Mouse (Mus musculus) intestine, postnatal 0 days (tissue): Measurements from ENCODE around the gene Golga5. TPM values are rescaled to one million over a fixed set of nuclear protein-coding genes. Genes with fewer than 3 reads are reported as not detected.
A peak's percentile ranks its signal among the peaks of the same experiment; 100 is the strongest.

ENCODE experiments used
- ATAC-seq: fragments of 200-750 bp; cut with Nextera tagmentation; 2 replicates; pipeline ENCODE4 v1.8.0; 2017; ENCODE audit warnings: mild to moderate bottlenecking, moderate TSS enrichment, moderate library complexity
- H3K27ac ChIP-seq: fragments of 300-500 bp; sonication (generic); 2 replicates; pipeline ENCODE4 v1.5.1; 2014; ENCODE audit warnings: mild to moderate bottlenecking, low read depth, low read length, moderate library complexity
- H3K27me3 ChIP-seq: fragments of 300-500 bp; sonication (generic); replicated peaks from 2 replicates; pipeline ENCODE4 v1.6.1; 2014; ENCODE audit warnings: low read length, mixed read lengths; ENCODE audit not compliant: control insufficient read depth, insufficient read depth
- H3K36me3 ChIP-seq: fragments of 300-500 bp; sonication (generic); 2 replicates; pipeline ENCODE4 v1.6.1; 2014; ENCODE audit warnings: mild to moderate bottlenecking, moderate library complexity; ENCODE audit not compliant: control insufficient read depth, insufficient read depth
- H3K4me1 ChIP-seq: fragments of 300-500 bp; sonication (generic); replicated peaks from 2 replicates; pipeline ENCODE4 v1.6.1; 2014; ENCODE audit warnings: antibody characterized with exemption, low read length, mixed read lengths; ENCODE audit not compliant: control insufficient read depth, insufficient read depth
- H3K4me2 ChIP-seq: fragments of 300-500 bp; sonication (generic); replicated peaks from 2 replicates; pipeline ENCODE4 v1.6.1; 2014; ENCODE audit warnings: low read depth, mild to moderate bottlenecking, moderate library complexity
- H3K4me3 ChIP-seq: fragments of 300-500 bp; sonication (generic); 2 replicates; pipeline ENCODE4 v1.5.1; 2014; ENCODE audit warnings: low read depth, low read length
- H3K9ac ChIP-seq: fragments of 300-500 bp; sonication (generic); 2 replicates; pipeline ENCODE4 v1.6.1; 2014; ENCODE audit warnings: mild to moderate bottlenecking, low read depth, low read length
- H3K9me3 ChIP-seq: fragments of 300-500 bp; sonication (generic); 2 replicates; pipeline ENCODE4 v1.6.1; 2016; ENCODE audit warnings: mixed run types; ENCODE audit not compliant: control insufficient read depth
- CTCF ChIP-seq: sonication (generic); IDR thresholded peaks from 2 replicates; pipeline ENCODE4 v1.5.1; 2016; ENCODE audit warnings: low read depth, mild to moderate bottlenecking, control low read depth, antibody characterized with exemption, moderate library complexity
- WGBS: fragments of 180-500 bp; shearing (Covaris S2); extraction: QIAGEN DNeasy Blood & Tissue Kit; methylation state at CpG from one replicate; pipeline ENCODE4 v1.1.7; 2014; 5-methylcytosine and 5-hydroxymethylcytosine counted together
- polyA plus RNA-seq: library from polyadenylated mRNA; unstranded; fragments of >200 nt; fragmentation: Nextera tagmentation; extraction: Ambion mirVana; gene quantifications from 2 replicates; pipeline ENCODE4 v1.2.1, GENCODE M21; 2015

The Golga5 gene
- 36.1 and 36.7 TPM in 2 replicates for polyA plus RNA-seq

- ATAC-seq, result peak; percentile 99
- Histone ChIP-seq H3K4me3 (peak within 1 kb of the TSS; percentile 98), H3K27ac (peak within 1 kb of the TSS; percentile 94), H3K27me3 (no peaks in the 10 kb centered on the region), H3K4me1 (no peaks in the 10 kb centered on the region), H3K4me2 (peak within 1 kb of the TSS; percentile 82), H3K9ac (peak within 1 kb of the TSS; percentile 87), H3K36me3 (peaks cover 18% of the 10 kb centered on the region), H3K9me3 (no peaks in the 10 kb centered on the region)
- WGBS, result under 1% methylated on average over 63 of the region's 86 CpGs
- TF ChIP-seq CTCF, result no peak
These were observed at the start of gene Golga5 for GRCm38 (mm10) chr12:102468894-102469764. Gene Golga5, plus strand, starts transcription at chr12:102469135.

- no peak for ATAC-seq
- Histone ChIP-seq H3K27me3 (no peaks in the 10 kb centered on the region), H3K4me2 (no peak overlapping the region), H3K27ac (no peak overlapping the region), H3K9me3 (no peaks in the 10 kb centered on the region), H3K4me1 (0 out of 2 replicates have a peak, but pooled peaks cover 3% of the 10 kb centered on the region), H3K36me3 (no peaks in the 10 kb centered on the region; the same call in 1 of the 2 replicates), H3K9ac (no peak overlapping the region), H3K4me3 (no peak overlapping the region)
- 72% methylated on average over 3 of the region's 3 CpGs for WGBS
- no peak for TF ChIP-seq CTCF
These were observed 49.4 kb upstream of the Golga5 start for GRCm38 (mm10) chr12:102419544-102419943.

- no peak overlapping the region for H3K4me2 ChIP-seq
- no peaks in the 10 kb centered on the region; the same call in 1 of the 2 replicates for H3K36me3 ChIP-seq
- H3K27me3 ChIP-seq, result no peaks in the 10 kb centered on the region
- no peak overlapping the region for H3K9ac ChIP-seq
- 0 out of 2 replicates have a peak, but pooled peaks cover 6% of the 10 kb centered on the region for H3K4me1 ChIP-seq
- 53% methylated on average over 10 of the region's 10 CpGs for WGBS
- no peak for TF ChIP-seq CTCF
- no peak overlapping the region for H3K4me3 ChIP-seq
- H3K27ac ChIP-seq, result no peak overlapping the region
- no peak for ATAC-seq
- H3K9me3 ChIP-seq, result no peaks in the 10 kb centered on the region
These were observed 48.6 kb upstream of the Golga5 start for GRCm38 (mm10) chr12:102420168-102420890.

GRCm38 (mm10) chr12:102422065-102422464, 46.9 kb upstream of the Golga5 start:
- no peak for TF ChIP-seq CTCF
- Histone ChIP-seq H3K4me2 (peak overlapping the region; percentile 28; the same call in 1 of the 2 replicates), H3K4me3 (no peak overlapping the region), H3K9me3 (no peaks in the 10 kb centered on the region), H3K27me3 (no peaks in the 10 kb centered on the region), H3K4me1 (0 out of 2 replicates have a peak, but pooled peaks cover 6% of the 10 kb centered on the region), H3K9ac (no peak overlapping the region), H3K27ac (peak overlapping the region; percentile 7; the same call in 1 of the 2 replicates), H3K36me3 (no peaks in the 10 kb centered on the region; the same call in 1 of the 2 replicates)
- ATAC-seq, result no peak
- 78% methylated on average over 6 of the region's 6 CpGs for WGBS

GRCm38 (mm10) chr12:102422623-102423320, 46.2 kb upstream of the Golga5 start:
- WGBS, result 68% methylated on average over 11 of the region's 11 CpGs
- peak overlapping the region; percentile 16; the same call in 1 of the 2 replicates for H3K27ac ChIP-seq
- no peaks in the 10 kb centered on the region for H3K9me3 ChIP-seq
- no peaks in the 10 kb centered on the region for H3K27me3 ChIP-seq
- H3K4me2 ChIP-seq, result 0 out of 2 replicates have a peak overlapping the region, but pooled peaks have one; percentile 28
- TF ChIP-seq CTCF, result no peak
- no peak for ATAC-seq
- no peaks in the 10 kb centered on the region; the same call in 1 of the 2 replicates for H3K36me3 ChIP-seq
- H3K4me1 ChIP-seq, result 0 out of 2 replicates have a peak, but pooled peaks cover 6% of the 10 kb centered on the region
- no peak overlapping the region for H3K9ac ChIP-seq
- H3K4me3 ChIP-seq, result no peak overlapping the region; the same call in 1 of the 2 replicates
